Mouse (Mus musculus) heart, postnatal 0 days (tissue): Measurements from ENCODE around the gene Zhx3.

ENCODE experiments used
- CTCF ChIP-seq: IDR thresholded peaks from 2 replicates; pipeline ENCODE4 v1.5.1; 2016; ENCODE audit warnings: antibody characterized with exemption, control low read depth, low read depth
- EP300 ChIP-seq: IDR thresholded peaks from 2 replicates; pipeline ENCODE4 v1.6.1; 2016; ENCODE audit warnings: antibody characterized with exemption, low read depth

GRCm38 (mm10) chr2:160771325-160772276 lies 101.2 kb downstream of the Zhx3 start:
- TF ChIP-seq CTCF = no peak
- TF ChIP-seq EP300 = no peak
